In genomic region chr5:43037592-43037991, GRCm38 (mm10) we compare ENCODE assay signal across 9 mouse cellular contexts.
DNase-seq lines count a peak whose midpoint lies in the region; ATAC-seq and TF ChIP-seq lines count a peak whose summit lies in the region.
"Had no signal": no experiment of that assay in that cellular context is flagged by ENCODE, and none has a peak within 500 bp of the region (broad histone marks: within the 10 kb centered on the region; RNA-seq: fewer than 3 reads in every experiment).

No protein-coding gene starts in this region.

- H3K27me3 ChIP-seq in CH12.LX (replicated peaks), result no peaks in the 10 kb centered on the region
- no peaks in the 10 kb centered on the region for H3K27me3 ChIP-seq in kidney, adult 2 months (replicated peaks; ENCODE audit: control insufficient read depth, insufficient read depth, low read length)
- H3K27me3 ChIP-seq in midbrain, embryonic 15.5 days (replicated peaks), result no peaks in the 10 kb centered on the region

- peak; percentile 29; the same call in 1 of the 2 replicates for TF ChIP-seq EP300 in CH12.LX (IDR thresholded peaks at IDR 0.05; ENCODE audit: low read length)

- in situ Hi-C loops in CH12.LX (cut with MboI; ENCODE audit: low pct_ligation_motif_present, low pct_unique_long_range_greater_than_20kb, low sequenced_read_pairs), result no loop called here

- no peak overlapping the region for H3K27ac ChIP-seq in CH12.LX (ENCODE audit: insufficient read depth, low read depth)
- no peak overlapping the region for H3K27ac ChIP-seq in kidney, adult 2 months (ENCODE audit: insufficient read depth, low read depth, low read length)
- no peak overlapping the region for H3K27ac ChIP-seq in midbrain, embryonic 15.5 days

- no peak for ATAC-seq in midbrain, embryonic 15.5 days (replicated peaks)
- ATAC-seq: midbrain, embryonic 16.5 days had no signal

- no peaks in the 10 kb centered on the region for H3K79me2 ChIP-seq in CH12.LX (replicated peaks; ENCODE audit: control insufficient read depth, extremely low read depth, insufficient read depth, poor library complexity, severe bottlenecking)

- TF ChIP-seq POLR2A in CH12.LX (IDR thresholded peaks at IDR 0.05; ENCODE audit: low read depth, low read length), result no peak
- no peak for TF ChIP-seq POLR2A in kidney, adult 2 months (IDR thresholded peaks at IDR 0.05; ENCODE audit: low read depth, low read length)

- H3K9me3 ChIP-seq in CH12.LX (replicated peaks; ENCODE audit: low read length), result no peaks in the 10 kb centered on the region
- no peaks in the 10 kb centered on the region for H3K9me3 ChIP-seq in midbrain, embryonic 15.5 days

- H3K9ac ChIP-seq in CH12.LX (ENCODE audit: insufficient read depth, low read depth), result no peak overlapping the region
- no peak overlapping the region for H3K9ac ChIP-seq in midbrain, embryonic 15.5 days

- DNase-seq in 416B (ENCODE audit: low read depth) (peak; percentile 98), CH12.LX (ENCODE audit: extremely low read depth) (peak; percentile 71), adipocyte (ENCODE audit: low spot score) (no peak)
- peak; percentile 89 for DNase-seq in kidney, adult 2 months
- DNase-seq in lung, postnatal 10 days, result peak; percentile 22
- DNase-seq in heart, postnatal 14 days, result no peak
- DNase-seq: gastrocnemius, postnatal 14 days had no signal

- intact Hi-C loops in heart, postnatal 14 days (cut with DNase I), result loop anchor here (5.0 kb wide), 1 partner anchor 60 kb away; no protein-coding TSS in a partner anchor

- peaks cover 10 to 12% of the 10 kb centered on the region in 2 experiments for H3K4me1 ChIP-seq in CH12.LX (ENCODE audit: control insufficient read depth in 1 of 2, insufficient read depth in 2 of 2)
- peaks cover 9% of the 10 kb centered on the region; the same call in 1 of the 2 replicates for H3K4me1 ChIP-seq in kidney, adult 2 months (ENCODE audit: control insufficient read depth, insufficient read depth, low read length)
- no peaks in the 10 kb centered on the region for H3K4me1 ChIP-seq in midbrain, embryonic 15.5 days

- WGBS in kidney, adult 2 months, result 40% methylated on average over 3 of the region's 3 CpGs
- 76% methylated on average over 3 of the region's 3 CpGs for WGBS in midbrain, embryonic 15.5 days

- no peak overlapping the region for H3K4me3 ChIP-seq in CH12.LX (replicated peaks in 1 of 3; ENCODE audit: low read depth in 2 of 3, low read length in 2 of 3, poor library complexity in 1 of 3)
- no peak overlapping the region for H3K4me3 ChIP-seq in kidney, adult 2 months (ENCODE audit: insufficient read depth, low read depth, low read length)
- H3K4me3 ChIP-seq in midbrain, embryonic 15.5 days, result no peak overlapping the region

- TF ChIP-seq CTCF in CH12.LX (conservative IDR thresholded peaks at IDR 0.05 in 1 of 2, IDR thresholded peaks at IDR 0.05 in 1 of 2; ENCODE audit: low read depth in 2 of 2, low read length in 2 of 2), result no peak
- no peak for TF ChIP-seq CTCF in kidney, adult 2 months (conservative IDR thresholded peaks at IDR 0.05; ENCODE audit: insufficient read depth, insufficient read length, low read depth, low read length)

- no peak overlapping the region for H3K4me2 ChIP-seq in CH12.LX (ENCODE audit: insufficient read depth, low read depth, poor library complexity, severe bottlenecking)
- H3K4me2 ChIP-seq in midbrain, embryonic 15.5 days, result no peak overlapping the region

- H3K36me3 ChIP-seq in CH12.LX (replicated peaks in 1 of 2; ENCODE audit: control insufficient read depth in 1 of 2, insufficient read depth in 1 of 2, low read length in 1 of 2), result no peaks in the 10 kb centered on the region
- H3K36me3 ChIP-seq in kidney, adult 2 months (ENCODE audit: control insufficient read depth, insufficient read depth, low read length), result no peaks in the 10 kb centered on the region
- no peaks in the 10 kb centered on the region for H3K36me3 ChIP-seq in midbrain, embryonic 15.5 days (replicated peaks)

- TF ChIP-seq RAD21 in CH12.LX (IDR thresholded peaks at IDR 0.05; ENCODE audit: low read depth, low read length), result no peak

- dilution Hi-C loops in CH12.LX (cut with MboI; ENCODE audit: extremely low pct_ligation_motif_present, extremely low pct_unique_long_range_greater_than_20kb, low sequenced_read_pairs), result no loop called here

TF ChIP-seq in CH12.LX, 34 proteins besides CTCF, POLR2A, EP300 and RAD21:
- TF ChIP-seq USF2 (conservative IDR thresholded peaks at IDR 0.05; ENCODE audit: low read depth, low read length) (no peak), KAT2A (IDR thresholded peaks at IDR 0.05; ENCODE audit: insufficient replicate concordance, low read length) (no peak), RCOR1 (conservative IDR thresholded peaks at IDR 0.05; ENCODE audit: low read depth, low read length) (no peak)
TF ChIP-seq in CH12.LX: peak in this region for 0.

Comparison
In these comparisons a context has a peak if more than half of its experiments do, and no peak if none do; other contexts are left out.
1. DNase-seq: peak in 416B (single experiment), CH12.LX (single experiment), kidney, adult 2 months (single experiment) and lung, postnatal 10 days (single experiment); none in adipocyte (single experiment) and heart, postnatal 14 days (0 of 2).